9 mouse cellular contexts compared by ENCODE assay signal in genomic region chr12:78205915-78206570, GRCm38 (mm10). TPM values are rescaled to one million over a fixed set of nuclear protein-coding genes. Genes with fewer than 3 reads are reported as not detected.
DNase-seq lines count a peak whose midpoint lies in the region; ATAC-seq lines count a peak whose summit lies in the region.
"Had no signal": no experiment of that assay in that cellular context is flagged by ENCODE, and none has a peak within 500 bp of the region (broad histone marks: within the 10 kb centered on the region; RNA-seq: fewer than 3 reads in every experiment).

No protein-coding gene starts in this region.

- H3K36me3 ChIP-seq in embryonic facial prominence, embryonic 11.5 days (replicated peaks; ENCODE audit: control insufficient read depth, insufficient read depth, low read depth, low read length) = no peaks in the 10 kb centered on the region
- no peaks in the 10 kb centered on the region for H3K36me3 ChIP-seq in heart, embryonic 15.5 days
- no peaks in the 10 kb centered on the region for H3K36me3 ChIP-seq in kidney, embryonic 16.5 days (ENCODE audit: insufficient read depth, low read length)
- no peaks in the 10 kb centered on the region for H3K36me3 ChIP-seq in liver, embryonic 16.5 days (ENCODE audit: control insufficient read depth, insufficient read depth)
- H3K36me3 ChIP-seq in neural tube, embryonic 11.5 days (ENCODE audit: control insufficient read depth, insufficient read depth, low read length) = no peaks in the 10 kb centered on the region

- no peaks in the 10 kb centered on the region for H3K4me1 ChIP-seq in embryonic facial prominence, embryonic 11.5 days (ENCODE audit: control insufficient read depth, insufficient read depth, low read length)
- no peaks in the 10 kb centered on the region for H3K4me1 ChIP-seq in heart, embryonic 15.5 days (replicated peaks)
- H3K4me1 ChIP-seq in kidney, embryonic 16.5 days (ENCODE audit: insufficient read depth, low read length) = no peaks in the 10 kb centered on the region
- no peaks in the 10 kb centered on the region; the same call in 1 of the 2 replicates for H3K4me1 ChIP-seq in liver, embryonic 16.5 days (ENCODE audit: control insufficient read depth, low read depth, low read length)
- no peaks in the 10 kb centered on the region for H3K4me1 ChIP-seq in neural tube, embryonic 11.5 days (ENCODE audit: control insufficient read depth, insufficient read depth, low read length)

- DNase-seq in adrenal gland, postnatal 10 days = peak; percentile 69
- DNase-seq in embryonic facial prominence, embryonic 11.5 days (ENCODE audit: low spot score) = peak; percentile 85
- peak; percentile 65 for DNase-seq in neural tube, embryonic 11.5 days (ENCODE audit: low spot score)
- peak; percentile 13 for DNase-seq in testis, postnatal 14 days (ENCODE audit: low spot score)

- peak; percentile 95 for ATAC-seq in CD4-positive, CD25-positive, alpha-beta regulatory T cell, adult 4 months
- ATAC-seq in embryonic facial prominence, embryonic 11.5 days (replicated peaks; ENCODE audit: insufficient number of reproducible peaks, low FRiP score, low TSS enrichment, low read depth) = no peak
- no peak for ATAC-seq in heart, embryonic 15.5 days (replicated peaks; ENCODE audit: insufficient number of reproducible peaks, insufficient read depth, low FRiP score, low read depth)
- peak; percentile 63; the same call in 1 of the 2 replicates for ATAC-seq in kidney, embryonic 16.5 days (ENCODE audit: low FRiP score, low TSS enrichment)
- peak; percentile 59 for ATAC-seq in liver, embryonic 16.5 days (ENCODE audit: low read depth)
- ATAC-seq in neural tube, embryonic 11.5 days (ENCODE audit: insufficient read depth, low FRiP score, low TSS enrichment) = no peak

- no peak overlapping the region for H3K27ac ChIP-seq in embryonic facial prominence, embryonic 11.5 days (replicated peaks; ENCODE audit: low read depth, low read length)
- no peak overlapping the region for H3K27ac ChIP-seq in heart, embryonic 15.5 days
- H3K27ac ChIP-seq in kidney, embryonic 16.5 days (ENCODE audit: low read length) = no peak overlapping the region
- H3K27ac ChIP-seq in liver, embryonic 16.5 days (ENCODE audit: low read length) = no peak overlapping the region
- H3K27ac ChIP-seq in neural tube, embryonic 11.5 days (ENCODE audit: low read depth, low read length) = no peak overlapping the region

- no peak overlapping the region for H3K4me2 ChIP-seq in embryonic facial prominence, embryonic 11.5 days (ENCODE audit: low read depth, low read length)
- peak overlapping the region; percentile 47 for H3K4me2 ChIP-seq in heart, embryonic 15.5 days
- peak overlapping the region; percentile 45 for H3K4me2 ChIP-seq in kidney, embryonic 16.5 days (replicated peaks; ENCODE audit: low read depth, low read length)
- H3K4me2 ChIP-seq in liver, embryonic 16.5 days (ENCODE audit: low read depth, low read length) = peak overlapping the region; percentile 43
- H3K4me2 ChIP-seq in neural tube, embryonic 11.5 days (ENCODE audit: low read depth) = no peak overlapping the region

- no peak overlapping the region for H3K9ac ChIP-seq in embryonic facial prominence, embryonic 11.5 days (replicated peaks; ENCODE audit: low read length)
- no peak overlapping the region for H3K9ac ChIP-seq in heart, embryonic 15.5 days
- H3K9ac ChIP-seq in kidney, embryonic 16.5 days (replicated peaks; ENCODE audit: low read length) = no peak overlapping the region
- no peak overlapping the region for H3K9ac ChIP-seq in liver, embryonic 16.5 days (ENCODE audit: low read depth, low read length)
- no peak overlapping the region for H3K9ac ChIP-seq in neural tube, embryonic 11.5 days (ENCODE audit: low read length)

- 13% methylated on average over 5 of the region's 5 CpGs for WGBS in embryonic facial prominence, embryonic 11.5 days
- 13% methylated on average over 5 of the region's 5 CpGs for WGBS in heart, embryonic 15.5 days
- WGBS in kidney, embryonic 16.5 days = 8% methylated on average over 5 of the region's 5 CpGs
- 3% methylated on average over 5 of the region's 5 CpGs for WGBS in liver, embryonic 16.5 days (ENCODE audit: insufficient replicate concordance)
- 7% methylated on average over 5 of the region's 5 CpGs for WGBS in neural tube, embryonic 11.5 days

- H3K27me3 ChIP-seq in embryonic facial prominence, embryonic 11.5 days (ENCODE audit: control insufficient read depth, insufficient read depth, low read length) = no peaks in the 10 kb centered on the region
- H3K27me3 ChIP-seq in heart, embryonic 15.5 days = no peaks in the 10 kb centered on the region
- H3K27me3 ChIP-seq in kidney, embryonic 16.5 days (ENCODE audit: insufficient read depth, low read length) = no peaks in the 10 kb centered on the region
- no peaks in the 10 kb centered on the region for H3K27me3 ChIP-seq in liver, embryonic 16.5 days (ENCODE audit: control insufficient read depth, insufficient read depth, low read depth, low read length)
- no peaks in the 10 kb centered on the region for H3K27me3 ChIP-seq in neural tube, embryonic 11.5 days (ENCODE audit: control insufficient read depth, insufficient read depth, low read length)

- no peaks in the 10 kb centered on the region for H3K9me3 ChIP-seq in embryonic facial prominence, embryonic 11.5 days (replicated peaks; ENCODE audit: control insufficient read depth, low read length)
- H3K9me3 ChIP-seq in heart, embryonic 15.5 days (replicated peaks) = no peaks in the 10 kb centered on the region
- H3K9me3 ChIP-seq in kidney, embryonic 16.5 days (ENCODE audit: low read length) = no peaks in the 10 kb centered on the region
- no peaks in the 10 kb centered on the region for H3K9me3 ChIP-seq in liver, embryonic 16.5 days (replicated peaks; ENCODE audit: control insufficient read depth, low read length)
- H3K9me3 ChIP-seq in neural tube, embryonic 11.5 days (ENCODE audit: control insufficient read depth, low read length) = no peaks in the 10 kb centered on the region

- no peak overlapping the region for H3K4me3 ChIP-seq in embryonic facial prominence, embryonic 11.5 days (ENCODE audit: low read depth, low read length)
- H3K4me3 ChIP-seq in heart, embryonic 15.5 days = peak overlapping the region; percentile 21; the same call in 1 of the 2 replicates
- H3K4me3 ChIP-seq in kidney, embryonic 16.5 days (ENCODE audit: low read length) = peak overlapping the region; percentile 15; the same call in 1 of the 2 replicates
- H3K4me3 ChIP-seq in liver, embryonic 16.5 days (ENCODE audit: low read depth, low read length) = peak overlapping the region; percentile 32
- H3K4me3 ChIP-seq in neural tube, embryonic 11.5 days (ENCODE audit: low read depth, low read length) = no peak overlapping the region
- H3K4me3 ChIP-seq: erythroblast, embryonic 14.5 days had no signal

RNA-seq across cellular contexts. Expression of gene Gm6657, which starts 12.0 kb away (rescaled TPM):
- polyA plus RNA-seq in CD4-positive, CD25-positive, alpha-beta regulatory T cell, adult 4 months (2017; shearing (Covaris generic)) = not detected
- total RNA-seq in adrenal gland, postnatal 10 days (2021) = not detected
- polyA plus RNA-seq in embryonic facial prominence, embryonic 11.5 days (2014; fragmentation: Nextera tagmentation; extraction: Ambion mirVana) = not detected in 2 replicates
- not detected in 2 replicates for polyA plus RNA-seq in heart, embryonic 15.5 days (2015; fragmentation: Nextera tagmentation; extraction: Ambion mirVana)
- not detected in 2 replicates for polyA plus RNA-seq in kidney, embryonic 16.5 days (2015; fragmentation: Nextera tagmentation; extraction: Ambion mirVana)
- not detected in 2 replicates for polyA plus RNA-seq in liver, embryonic 16.5 days (2015; fragmentation: Nextera tagmentation; extraction: Ambion mirVana)
- polyA plus RNA-seq in neural tube, embryonic 11.5 days (2014; fragmentation: Nextera tagmentation; extraction: Ambion mirVana) = not detected in 2 replicates
- polyA plus RNA-seq: erythroblast, embryonic 14.5 days had no signal

RNA-seq across cellular contexts. Expression of gene Gphn, which starts 20.1 kb away (rescaled TPM):
- 10 to 100 TPM; 12.1 to 13.2 TPM for polyA plus RNA-seq in CD4-positive, CD25-positive, alpha-beta regulatory T cell, adult 4 months (2017; shearing (Covaris generic))
- 10 to 100 TPM; 26.5 to 29.5 TPM for total RNA-seq in adrenal gland, postnatal 10 days (2021)
- 11.9 and 14.3 TPM in 2 replicates for polyA plus RNA-seq in embryonic facial prominence, embryonic 11.5 days (2014; fragmentation: Nextera tagmentation; extraction: Ambion mirVana)
- 11.8 and 12.1 TPM in 2 replicates for polyA plus RNA-seq in heart, embryonic 15.5 days (2015; fragmentation: Nextera tagmentation; extraction: Ambion mirVana)
- polyA plus RNA-seq in kidney, embryonic 16.5 days (2015; fragmentation: Nextera tagmentation; extraction: Ambion mirVana) = 16.9 and 17.4 TPM in 2 replicates
- polyA plus RNA-seq in liver, embryonic 16.5 days (2015; fragmentation: Nextera tagmentation; extraction: Ambion mirVana) = 4.7 and 6.3 TPM in 2 replicates
- polyA plus RNA-seq in neural tube, embryonic 11.5 days (2014; fragmentation: Nextera tagmentation; extraction: Ambion mirVana) = 21.3 and 23.7 TPM in 2 replicates

Comparison
In these comparisons a context has a peak if more than half of its experiments do, and no peak if none do; other contexts are left out.
1. ATAC-seq: peak in CD4-positive, CD25-positive, alpha-beta regulatory T cell, adult 4 months (single experiment), kidney, embryonic 16.5 days (single experiment) and liver, embryonic 16.5 days (single experiment); none in embryonic facial prominence, embryonic 11.5 days (single experiment), heart, embryonic 15.5 days (single experiment) and neural tube, embryonic 11.5 days (single experiment).
2. DNase-seq: peak in every context shown above with its lines; median percentile 85 in embryonic facial prominence, embryonic 11.5 days; 69 in adrenal gland, postnatal 10 days; 65 in neural tube, embryonic 11.5 days; 13 in testis, postnatal 14 days.
3. H3K4me2 ChIP-seq: peak in heart, embryonic 15.5 days (single experiment), kidney, embryonic 16.5 days (single experiment) and liver, embryonic 16.5 days (single experiment); none in embryonic facial prominence, embryonic 11.5 days (single experiment) and neural tube, embryonic 11.5 days (single experiment).
4. H3K4me3 ChIP-seq: peak in heart, embryonic 15.5 days (single experiment), kidney, embryonic 16.5 days (single experiment) and liver, embryonic 16.5 days (single experiment); none in embryonic facial prominence, embryonic 11.5 days (single experiment) and neural tube, embryonic 11.5 days (single experiment).